Mouse (Mus musculus) liver, embryonic 12.5 days (tissue): Measurements from ENCODE around the gene Ndufs2. TPM values are rescaled to one million over a fixed set of nuclear protein-coding genes. Genes with fewer than 3 reads are reported as not detected.

Experiments
- ATAC-seq: fragments of 200-750 bp; cut with Nextera tagmentation; 2 replicates; pipeline ENCODE4 v1.8.0; 2017; ENCODE audit warnings: moderate number of reproducible peaks, mild to moderate bottlenecking, moderate library complexity
- H3K27ac ChIP-seq: fragments of 300-500 bp; sonication (generic); 2 replicates; pipeline ENCODE4 v1.5.1; 2016; ENCODE audit warnings: mild to moderate bottlenecking
- H3K27me3 ChIP-seq: fragments of 300-500 bp; sonication (generic); replicated peaks from 2 replicates; pipeline ENCODE4 v1.6.1; 2016; ENCODE audit warnings: mild to moderate bottlenecking, moderate library complexity
- H3K36me3 ChIP-seq: fragments of 300-500 bp; sonication (generic); 2 replicates; pipeline ENCODE4 v1.6.1; 2016; ENCODE audit warnings: mild to moderate bottlenecking, moderate library complexity
- H3K4me1 ChIP-seq: fragments of 300-500 bp; sonication (generic); 2 replicates; pipeline ENCODE4 v1.6.1; 2016
- H3K4me2 ChIP-seq: fragments of 300-500 bp; sonication (generic); 2 replicates; pipeline ENCODE4 v1.6.1; 2016; ENCODE audit warnings: mild to moderate bottlenecking, moderate library complexity
- H3K4me3 ChIP-seq: fragments of 300-500 bp; sonication (generic); 2 replicates; pipeline ENCODE4 v1.5.1; 2016; ENCODE audit warnings: mild to moderate bottlenecking, moderate library complexity
- H3K9ac ChIP-seq: fragments of 300-500 bp; sonication (generic); 2 replicates; pipeline ENCODE4 v1.6.1; 2016; ENCODE audit warnings: mild to moderate bottlenecking, moderate library complexity
- H3K9me3 ChIP-seq: fragments of 300-500 bp; sonication (generic); replicated peaks from 2 replicates; pipeline ENCODE4 v1.6.1; 2016; ENCODE audit warnings: mild to moderate bottlenecking, moderate library complexity
- WGBS: fragments of 180-500 bp; shearing (Covaris S2); methylation state at CpG from one replicate; pipeline ENCODE4 v1.1.7; 2016; ENCODE audit not compliant: insufficient replicate concordance; 5-methylcytosine and 5-hydroxymethylcytosine counted together
- polyA plus RNA-seq: library from polyadenylated mRNA; unstranded; fragments of >200 nt; fragmentation: Nextera tagmentation; extraction: Ambion mirVana; gene quantifications from 2 replicates; pipeline ENCODE4 v1.2.1, GENCODE M21; 2016

Gene Ndufs2
- polyA plus RNA-seq, 1 experiment from 2014 or later: 167 TPM

- Histone ChIP-seq H3K4me2 (no peak overlapping the region), H3K9ac (no peak overlapping the region; the same call in 1 of the 2 replicates), H3K9me3 (no peaks in the 10 kb centered on the region), H3K27ac (peak overlapping the region; percentile 62), H3K36me3 (peaks cover 85% of the 10 kb centered on the region), H3K4me3 (no peak overlapping the region), H3K27me3 (no peaks in the 10 kb centered on the region), H3K4me1 (peaks cover 63% of the 10 kb centered on the region)
- WGBS: 90% methylated on average over 14 of the region's 14 CpGs
- no peak for ATAC-seq
These were observed 25.0 kb upstream of the Ndufs2 start for GRCm38 (mm10) chr1:171276110-171276748.

- H3K9me3 ChIP-seq: no peaks in the 10 kb centered on the region
- ATAC-seq: no peak
- peaks cover 70% of the 10 kb centered on the region for H3K4me1 ChIP-seq
- H3K4me2 ChIP-seq: no peak overlapping the region
- H3K9ac ChIP-seq: no peak overlapping the region
- 90% methylated on average over 11 of the region's 11 CpGs for WGBS
- peaks cover 85% of the 10 kb centered on the region for H3K36me3 ChIP-seq
- no peak overlapping the region for H3K4me3 ChIP-seq
- H3K27me3 ChIP-seq: no peaks in the 10 kb centered on the region
- peak overlapping the region; percentile 38 for H3K27ac ChIP-seq
These were observed 24.1 kb upstream of the Ndufs2 start for GRCm38 (mm10) chr1:171275144-171275734.

- Histone ChIP-seq H3K4me1 (peaks cover 71% of the 10 kb centered on the region), H3K9ac (no peak overlapping the region), H3K27ac (peak overlapping the region; percentile 38), H3K4me2 (no peak overlapping the region), H3K27me3 (no peaks in the 10 kb centered on the region), H3K9me3 (no peaks in the 10 kb centered on the region), H3K36me3 (peaks cover 76% of the 10 kb centered on the region), H3K4me3 (no peak overlapping the region)
- no peak for ATAC-seq
- WGBS: 87% methylated on average over 12 of the region's 12 CpGs
These were observed 23.0 kb upstream of the Ndufs2 start for GRCm38 (mm10) chr1:171274171-171274570.

GRCm38 (mm10) chr1:171272086-171272485 is 20.9 kb upstream of the Ndufs2 start:
- H3K4me3 ChIP-seq: peak overlapping the region; percentile 86
- H3K27ac ChIP-seq: peak overlapping the region; percentile 76
- 65% methylated on average over 3 of the region's 3 CpGs for WGBS
- H3K4me2 ChIP-seq: peak overlapping the region; percentile 95
- H3K36me3 ChIP-seq: peaks cover 55% of the 10 kb centered on the region
- no peaks in the 10 kb centered on the region for H3K9me3 ChIP-seq
- H3K4me1 ChIP-seq: peaks cover 58% of the 10 kb centered on the region
- H3K27me3 ChIP-seq: no peaks in the 10 kb centered on the region
- no peak for ATAC-seq
- H3K9ac ChIP-seq: peak overlapping the region; percentile 86; the same call in 1 of the 2 replicates

- no peak for ATAC-seq
- peak overlapping the region; percentile 86 for H3K4me3 ChIP-seq
- 40% methylated on average over 10 of the region's 10 CpGs for WGBS
- H3K4me2 ChIP-seq: peak overlapping the region; percentile 95
- peaks cover 51% of the 10 kb centered on the region for H3K36me3 ChIP-seq
- H3K9me3 ChIP-seq: no peaks in the 10 kb centered on the region
- H3K27me3 ChIP-seq: no peaks in the 10 kb centered on the region
- peak overlapping the region; percentile 76 for H3K27ac ChIP-seq
- peak overlapping the region; percentile 86 for H3K9ac ChIP-seq
- H3K4me1 ChIP-seq: peaks cover 58% of the 10 kb centered on the region
These were observed 20.4 kb upstream of the Ndufs2 start for GRCm38 (mm10) chr1:171271622-171272021.

GRCm38 (mm10) chr1:171271196-171271595 is 20.0 kb upstream of the Ndufs2 start:
- Histone ChIP-seq H3K27ac (peak overlapping the region; percentile 76), H3K4me3 (peak overlapping the region; percentile 86), H3K9me3 (no peaks in the 10 kb centered on the region), H3K27me3 (no peaks in the 10 kb centered on the region), H3K9ac (peak overlapping the region; percentile 86), H3K36me3 (peaks cover 46% of the 10 kb centered on the region), H3K4me2 (peak overlapping the region; percentile 95), H3K4me1 (peaks cover 58% of the 10 kb centered on the region)
- 22% methylated on average over 9 of the region's 9 CpGs for WGBS
- ATAC-seq: 0 out of 2 replicates have a peak, but pooled peaks have one; percentile 6

- peaks cover 40% of the 10 kb centered on the region for H3K36me3 ChIP-seq
- peak overlapping the region; percentile 95 for H3K4me2 ChIP-seq
- peak overlapping the region; percentile 86 for H3K9ac ChIP-seq
- ATAC-seq: peak; percentile 76
- WGBS: 0% methylated on average over 16 of the region's 19 CpGs
- no peaks in the 10 kb centered on the region for H3K9me3 ChIP-seq
- H3K27me3 ChIP-seq: no peaks in the 10 kb centered on the region
- peaks cover 61% of the 10 kb centered on the region for H3K4me1 ChIP-seq
- H3K4me3 ChIP-seq: peak overlapping the region; percentile 86
- H3K27ac ChIP-seq: peak overlapping the region; percentile 76
These were observed 19.3 kb upstream of the Ndufs2 start for GRCm38 (mm10) chr1:171270573-171270900.

GRCm38 (mm10) chr1:171269848-171270572 is 18.8 kb upstream of the Ndufs2 start, which contains the start of gene B4galt3:
Gene B4galt3, plus strand, starts transcription at chr1:171270328.
- Histone ChIP-seq H3K4me2 (peak within 1 kb of the TSS; percentile 95), H3K9me3 (no peaks in the 10 kb centered on the region), H3K9ac (peak within 1 kb of the TSS; percentile 86), H3K36me3 (peaks cover 34% of the 10 kb centered on the region), H3K4me3 (peak within 1 kb of the TSS; percentile 86), H3K27ac (peak within 1 kb of the TSS; percentile 76), H3K27me3 (no peaks in the 10 kb centered on the region), H3K4me1 (peaks cover 55% of the 10 kb centered on the region)
- 5% methylated on average over 36 of the region's 36 CpGs for WGBS
- ATAC-seq: peak; percentile 92

- no peak for ATAC-seq
- Histone ChIP-seq H3K36me3 (peaks cover 18% of the 10 kb centered on the region), H3K9me3 (no peaks in the 10 kb centered on the region), H3K27me3 (peaks cover 8% of the 10 kb centered on the region), H3K4me1 (peaks cover 51% of the 10 kb centered on the region), H3K4me2 (no peak overlapping the region), H3K9ac (no peak overlapping the region), H3K27ac (no peak overlapping the region), H3K4me3 (no peak overlapping the region)
- 50% methylated on average over 1 of the region's 1 CpGs for WGBS
These were observed 17.2 kb upstream of the Ndufs2 start for GRCm38 (mm10) chr1:171268341-171268740.

GRCm38 (mm10) chr1:171265971-171266744 is 15.0 kb upstream of the Ndufs2 start:
- no peak overlapping the region for H3K27ac ChIP-seq
- peaks cover 43% of the 10 kb centered on the region for H3K4me1 ChIP-seq
- no peak for ATAC-seq
- WGBS: 35% methylated on average over 4 of the region's 4 CpGs
- peaks cover 29% of the 10 kb centered on the region for H3K27me3 ChIP-seq
- 0 out of 2 replicates have a peak overlapping the region, but pooled peaks have one; percentile 10 for H3K9ac ChIP-seq
- H3K4me2 ChIP-seq: peak overlapping the region; percentile 22
- H3K9me3 ChIP-seq: no peaks in the 10 kb centered on the region
- H3K36me3 ChIP-seq: no peaks in the 10 kb centered on the region
- no peak overlapping the region for H3K4me3 ChIP-seq

GRCm38 (mm10) chr1:171263666-171264461 is 12.7 kb upstream of the Ndufs2 start:
- Histone ChIP-seq H3K9me3 (no peaks in the 10 kb centered on the region), H3K36me3 (no peaks in the 10 kb centered on the region), H3K4me1 (peaks cover 46% of the 10 kb centered on the region), H3K4me2 (no peak overlapping the region), H3K9ac (no peak overlapping the region), H3K4me3 (no peak overlapping the region), H3K27ac (peak overlapping the region; percentile 22; the same call in 1 of the 2 replicates), H3K27me3 (peaks cover 47% of the 10 kb centered on the region)
- no peak for ATAC-seq
- 61% methylated on average over 3 of the region's 3 CpGs for WGBS
